Mouse (Mus musculus) c-Kit-positive CD71-negative TER-119-negative erythroid progenitor cells, embryonic 14.5 days (primary cell): Measurements from ENCODE around the gene Tor1a.
"Not testable (repeated sequence)": the region's sequence is repeated elsewhere in the genome, so short reads cannot be mapped to it uniquely, and the experiment has no call there.

Experiments used
- DNase-seq: peaks from one replicate; pipeline ENCODE4 v3.0.0-alpha.2; 2013; ENCODE audit warnings: low read depth

The Tor1a gene

GRCm38 (mm10) chr2:30918780-30919329 lies 48.9 kb downstream of the Tor1a start:
- no peak for DNase-seq

- no peak for DNase-seq
Observed at GRCm38 (mm10) chr2:30918126-30918525, 49.6 kb downstream of the Tor1a start.

GRCm38 (mm10) chr2:30917649-30918048 lies 50.1 kb downstream of the Tor1a start:
- no peak for DNase-seq

- DNase-seq: not testable (repeated sequence)
Observed at GRCm38 (mm10) chr2:30915933-30916332, 51.8 kb downstream of the Tor1a start.

- no peak for DNase-seq
Observed at GRCm38 (mm10) chr2:30915376-30915775, 52.4 kb downstream of the Tor1a start.

- DNase-seq: no peak
Observed at GRCm38 (mm10) chr2:30914836-30915235, 52.9 kb downstream of the Tor1a start.

GRCm38 (mm10) chr2:30913022-30913421 lies 54.7 kb downstream of the Tor1a start:
- no peak for DNase-seq

GRCm38 (mm10) chr2:30912291-30912773 lies 55.4 kb downstream of the Tor1a start:
- no peak for DNase-seq
